In genomic region chr15:36987211-36987877, GRCm38 (mm10) we compare ENCODE assay signal across 9 mouse cellular contexts. TPM values are rescaled to one million over a fixed set of nuclear protein-coding genes. Genes with fewer than 3 reads are reported as not detected.
DNase-seq lines count a peak whose midpoint lies in the region; ATAC-seq and TF ChIP-seq lines count a peak whose summit lies in the region.
"Had no signal": no experiment of that assay in that cellular context is flagged by ENCODE, and none has a peak within 500 bp of the region (broad histone marks: within the 10 kb centered on the region; RNA-seq: fewer than 3 reads in every experiment).

No protein-coding gene starts in this region.

- peak in 1 of 2 experiments; percentile 51 for DNase-seq in heart, adult 2 months
- no peak for DNase-seq in heart, postnatal 25 days (ENCODE audit: low spot score)
- DNase-seq in A20 (ENCODE audit: low read depth, low spot score), result peak; percentile 82
- no peak for DNase-seq in limb, embryonic 10.5 days (ENCODE audit: low spot score)
- no peak for DNase-seq in adrenal gland, adult 8-10 months
- no peak for DNase-seq in thymus, postnatal 4 days
- DNase-seq in kidney, postnatal 10 days, result no peak

- H3K36me3 ChIP-seq in heart, adult 2 months (ENCODE audit: control insufficient read depth, insufficient read depth, low read length), result no peaks in the 10 kb centered on the region
- H3K36me3 ChIP-seq in forebrain, embryonic 15.5 days, result no peaks in the 10 kb centered on the region
- H3K36me3 ChIP-seq in limb, embryonic 10.5 days, result no peaks in the 10 kb centered on the region; the same call in 1 of the 2 replicates

- 30% methylated on average over 6 of the region's 6 CpGs for WGBS in heart, adult 2 months
- WGBS in forebrain, embryonic 15.5 days, result 49% methylated on average over 6 of the region's 6 CpGs
- WGBS in limb, embryonic 10.5 days, result 80% methylated on average over 6 of the region's 6 CpGs

- TF ChIP-seq CTCF in heart, adult 2 months (IDR thresholded peaks at IDR 0.05), result no peak

- peak; percentile 68 for TF ChIP-seq POLR2A in heart, adult 2 months (IDR thresholded peaks at IDR 0.05; ENCODE audit: insufficient read depth, low read depth, low read length)

- H3K27ac ChIP-seq in heart, adult 2 months, result peak overlapping the region; percentile 84
- peak overlapping the region; percentile 12; the same call in 1 of the 2 replicates for H3K27ac ChIP-seq in forebrain, embryonic 15.5 days (replicated peaks)
- H3K27ac ChIP-seq in limb, embryonic 10.5 days, result 0 out of 2 replicates have a peak overlapping the region, but pooled peaks have one; percentile 33
- H3K27ac ChIP-seq: liver, embryonic 14.5 days had no signal

- no peak overlapping the region for H3K4me3 ChIP-seq in heart, adult 2 months
- no peak overlapping the region for H3K4me3 ChIP-seq in forebrain, embryonic 15.5 days
- H3K4me3 ChIP-seq in limb, embryonic 10.5 days, result no peak overlapping the region

- intact Hi-C loops in heart, adult 2 months (cut with DNase I), result no loop called here
- intact Hi-C loops in heart, postnatal 25 days (cut with DNase I), result no loop called here

- no peak overlapping the region for H3K4me2 ChIP-seq in forebrain, embryonic 15.5 days (replicated peaks)

- peak overlapping the region; percentile 32 for H3K9ac ChIP-seq in heart, adult 2 months (ENCODE audit: low read depth, low read length)
- H3K9ac ChIP-seq in forebrain, embryonic 15.5 days (replicated peaks), result no peak overlapping the region
- H3K9ac ChIP-seq: liver, embryonic 14.5 days had no signal

- H3K27me3 ChIP-seq in heart, adult 2 months (ENCODE audit: control insufficient read depth, insufficient read depth, low read length), result no peaks in the 10 kb centered on the region
- H3K27me3 ChIP-seq in forebrain, embryonic 15.5 days, result no peaks in the 10 kb centered on the region
- H3K27me3 ChIP-seq in limb, embryonic 10.5 days (ENCODE audit: low read depth, poor library complexity, severe bottlenecking), result no peaks in the 10 kb centered on the region

- H3K9me3 ChIP-seq in forebrain, embryonic 15.5 days, result no peaks in the 10 kb centered on the region
- H3K9me3 ChIP-seq in limb, embryonic 10.5 days (replicated peaks), result no peaks in the 10 kb centered on the region

- TF ChIP-seq EP300 in heart, adult 2 months (IDR thresholded peaks at IDR 0.05; ENCODE audit: insufficient read depth, low read depth, low read length), result peak; percentile 90

- no peak for ATAC-seq in forebrain, embryonic 15.5 days (replicated peaks)

- peaks cover 6% of the 10 kb centered on the region for H3K4me1 ChIP-seq in heart, adult 2 months (ENCODE audit: control insufficient read depth, insufficient read depth, low read length)
- H3K4me1 ChIP-seq in forebrain, embryonic 15.5 days, result no peaks in the 10 kb centered on the region
- H3K4me1 ChIP-seq in limb, embryonic 10.5 days, result peaks cover 33% of the 10 kb centered on the region

- no peaks in the 10 kb centered on the region for H3K79me2 ChIP-seq in heart, adult 2 months (replicated peaks; ENCODE audit: control insufficient read depth, insufficient read depth, low read length)

RNA-seq across cellular contexts. Expression of gene Zfp706, which starts 20.2 kb away (rescaled TPM):
- total RNA-seq in heart, adult 2 months (2021), result 100 to 1,000 TPM; 205 to 240 TPM
- 61.1 and 80.2 TPM in 2 replicates for polyA plus RNA-seq in heart, adult 2 months (2012; rRNA removed)
- total RNA-seq in heart, postnatal 25 days (2021), result 100 to 1,000 TPM; 201 to 234 TPM
- 473 and 523 TPM in 2 replicates for polyA plus RNA-seq in forebrain, embryonic 15.5 days (2015; fragmentation: Nextera tagmentation; extraction: Ambion mirVana)
- polyA plus RNA-seq in limb, embryonic 10.5 days (2016; fragmentation: Nextera tagmentation; extraction: Ambion mirVana), result 509 and 547 TPM in 2 replicates
- total RNA-seq in adrenal gland, adult 8-10 months (2022), result 100 to 1,000 TPM; 172 to 234 (median 209) TPM

Comparison
In these comparisons a context has a peak if more than half of its experiments do, and no peak if none do; other contexts are left out.
1. H3K27ac ChIP-seq: peak in every context shown above with its lines; median percentile 84 in heart, adult 2 months; 33 in limb, embryonic 10.5 days; 12 in forebrain, embryonic 15.5 days.